Mouse (Mus musculus) left cerebral cortex, adult 2 months (tissue): ENCODE results near the gene Tmem136. TPM values are rescaled to one million over a fixed set of nuclear protein-coding genes. Genes with fewer than 3 reads are reported as not detected.
A peak's percentile ranks its signal among the peaks of the same experiment; 100 is the strongest.

Experiments
- DNase-seq, 2 experiments: peaks; one replicate each; pipeline ENCODE4 v3.0.0; 2021 to 2022; ENCODE audit warnings: low spot score in 2 of 2, mixed read lengths in 1 of 2; ENCODE audit errors: extremely low spot score in 1 of 2
- H3K27ac ChIP-seq: fragments of 200-600 bp; 2 replicates; pipeline ENCODE4 v1.8.1; 2022
- H3K4me3 ChIP-seq: fragments of 200-600 bp; 2 replicates; pipeline ENCODE4 v1.8.1; 2022
- CTCF ChIP-seq: fragments of 200-600 bp; IDR thresholded peaks from 2 replicates; pipeline ENCODE4 v1.8.1; 2022; ENCODE audit warnings: antibody characterized with exemption, mild to moderate bottlenecking, moderate library complexity
- intact Hi-C: fragments of 180-260 bp; cut with DNase I; formaldehyde crosslinking; loops from one replicate; pipeline ENCODE4 v1.15.1; 2025
- long read RNA-seq, 2 experiments: library from polyadenylated mRNA; stranded (forward); transcript quantifications; one replicate each; pipeline ENCODE4 v2.0.0; 2021; ENCODE audit warnings: borderline mapping rate in 2 of 2
- total RNA-seq, 2 experiments: library from RNA; stranded (reverse); gene quantifications; 2 replicates each; pipeline ENCODE4 v1.2.3; 2021

Gene Tmem136
- total RNA-seq, result 10 to 100 TPM; 15.6 to 16.8 TPM
- long read RNA-seq, experiment 1, transcript Tmem136-201 (3 exons, 3,503 nt), result major isoform, 18 of 22 reads
- long read RNA-seq, experiment 1, partial matches to known transcripts, result 0 of 22 reads
- long read RNA-seq, experiment 1, other reads (novel, unspliced or antisense), result 2 of 22 reads
- long read RNA-seq, experiment 2, transcript Tmem136-201 (3 exons, 3,503 nt), result major isoform, 7 of 13 reads
- long read RNA-seq, experiment 2, partial matches to known transcripts, result 5 of 13 reads
- long read RNA-seq, experiment 2, other reads (novel, unspliced or antisense), result 0 of 13 reads

DNA sequence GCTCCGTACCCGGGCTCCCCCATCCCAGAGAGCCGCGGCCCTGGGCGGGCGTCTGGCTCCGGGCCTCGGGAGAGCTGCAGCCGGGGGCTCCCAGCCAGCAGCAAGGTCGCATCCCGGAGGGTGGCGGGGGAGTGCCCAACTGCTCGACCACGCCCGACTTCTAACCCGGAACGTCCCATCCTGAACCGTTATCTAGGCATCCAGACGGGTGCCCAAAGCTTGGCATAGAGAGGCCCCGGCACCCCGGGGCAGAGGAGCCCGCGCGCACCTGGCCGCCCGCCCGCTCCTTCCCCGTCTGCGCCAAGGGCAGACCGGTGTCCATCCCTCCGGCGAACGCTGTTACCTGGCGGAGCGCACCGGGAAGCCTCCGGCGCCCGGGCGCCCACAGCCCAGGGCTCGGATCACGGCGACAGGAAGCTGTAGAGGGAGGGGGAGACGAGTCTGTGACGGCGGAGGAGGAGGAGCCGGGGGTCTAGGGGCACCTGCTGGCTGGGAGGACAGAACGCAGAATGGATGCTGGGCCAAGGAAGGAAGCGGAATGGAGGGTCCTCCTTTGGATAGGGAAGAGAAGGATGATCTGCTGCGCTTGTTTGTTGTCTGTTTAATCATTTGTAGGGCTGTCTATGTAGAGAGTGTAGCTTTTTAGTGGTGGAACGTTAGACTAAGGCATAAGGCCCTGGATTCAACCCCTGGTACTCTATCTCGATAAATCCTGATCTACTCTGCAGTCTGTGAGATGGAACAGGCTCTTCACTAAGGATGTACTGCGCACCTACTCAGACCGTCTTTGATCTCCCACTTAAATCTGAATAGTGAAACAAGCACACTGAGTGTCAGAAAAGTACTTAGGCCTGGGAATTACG is at the start of gene Tmem136:
TSS of gene Tmem136 (minus strand) at position 437 of the 863 bp plus-strand sequence.
- H3K27ac ChIP-seq, result peak within 1 kb of the TSS; percentile 97
- intact Hi-C loops, result no loop called here
- peak within 1 kb of the TSS; percentile 76 for H3K4me3 ChIP-seq
- DNase-seq, result peak; percentile 66 to 70
- no peak; the same call in none of the 2 replicates for TF ChIP-seq CTCF

GRCm38 (mm10) chr9:43155960-43156359 is 39.6 kb upstream of the Tmem136 start:
- no peak overlapping the region for H3K27ac ChIP-seq
- intact Hi-C loops, result no loop called here
- no peak for TF ChIP-seq CTCF
- no peak overlapping the region for H3K4me3 ChIP-seq
- DNase-seq, result no peak

GRCm38 (mm10) chr9:43151779-43152178 is 35.4 kb upstream of the Tmem136 start:
- DNase-seq, result no peak
- no peak for TF ChIP-seq CTCF
- Histone ChIP-seq H3K27ac (no peak overlapping the region), H3K4me3 (no peak overlapping the region)
- intact Hi-C loops, result no loop called here

- DNase-seq, result no peak
- TF ChIP-seq CTCF, result no peak
- intact Hi-C loops, result no loop called here
- H3K4me3 ChIP-seq, result no peak overlapping the region
- H3K27ac ChIP-seq, result no peak overlapping the region
These were observed 34.6 kb upstream of the Tmem136 start for GRCm38 (mm10) chr9:43150957-43151356.

- no peak overlapping the region for H3K4me3 ChIP-seq
- no peak for TF ChIP-seq CTCF
- H3K27ac ChIP-seq, result peak overlapping the region; percentile 33
- intact Hi-C loops, result no loop called here
- DNase-seq, result peak; percentile 64 to 71
These were observed 33.7 kb upstream of the Tmem136 start for GRCm38 (mm10) chr9:43150075-43150474.

DNA sequence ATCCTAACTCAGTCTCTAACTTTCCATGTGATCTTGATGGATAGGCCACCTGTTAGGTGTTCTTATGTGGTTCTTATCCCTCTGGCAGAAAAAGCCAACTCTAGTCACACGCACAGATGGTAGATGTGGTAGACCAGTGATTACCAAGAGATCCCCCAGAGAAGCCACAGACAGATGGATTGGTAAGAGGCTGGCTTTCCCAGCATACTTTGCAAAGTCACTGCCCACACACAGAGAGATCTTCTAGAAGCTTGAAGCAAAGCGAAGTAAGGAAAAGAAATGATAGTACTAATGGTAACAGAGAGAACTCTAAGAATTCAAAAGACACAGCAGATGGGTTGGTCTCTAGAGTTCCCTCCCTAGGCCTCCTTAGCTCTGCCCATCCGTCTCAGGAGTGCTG is 33.1 kb upstream of the Tmem136 start:
- TF ChIP-seq CTCF, result no peak
- no peak for DNase-seq
- intact Hi-C loops, result no loop called here
- Histone ChIP-seq H3K27ac (peak overlapping the region; percentile 33), H3K4me3 (no peak overlapping the region)

DNA sequence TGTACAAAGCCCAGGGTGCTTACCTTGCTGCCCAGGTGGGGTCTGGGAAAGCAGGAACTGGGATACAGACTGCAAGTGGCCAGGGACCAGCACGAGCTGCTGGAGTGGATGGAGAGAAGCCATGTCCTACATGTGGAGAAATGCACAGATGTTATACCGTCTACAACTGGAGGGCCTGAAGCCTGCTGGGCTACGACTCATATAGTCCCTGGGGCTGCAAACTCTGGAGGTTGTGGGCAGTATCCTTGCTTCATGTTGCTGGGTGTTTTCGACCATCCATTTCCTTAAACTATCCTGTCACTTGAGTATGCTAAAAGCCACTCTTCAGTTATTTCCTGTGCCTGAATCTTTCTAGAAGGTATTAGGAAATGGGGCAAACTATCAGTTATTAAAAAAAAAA is 28.8 kb upstream of the Tmem136 start:
- H3K4me3 ChIP-seq, result no peak overlapping the region
- TF ChIP-seq CTCF, result no peak
- DNase-seq, result no peak
- intact Hi-C loops, result no loop called here
- no peak overlapping the region for H3K27ac ChIP-seq

DNA sequence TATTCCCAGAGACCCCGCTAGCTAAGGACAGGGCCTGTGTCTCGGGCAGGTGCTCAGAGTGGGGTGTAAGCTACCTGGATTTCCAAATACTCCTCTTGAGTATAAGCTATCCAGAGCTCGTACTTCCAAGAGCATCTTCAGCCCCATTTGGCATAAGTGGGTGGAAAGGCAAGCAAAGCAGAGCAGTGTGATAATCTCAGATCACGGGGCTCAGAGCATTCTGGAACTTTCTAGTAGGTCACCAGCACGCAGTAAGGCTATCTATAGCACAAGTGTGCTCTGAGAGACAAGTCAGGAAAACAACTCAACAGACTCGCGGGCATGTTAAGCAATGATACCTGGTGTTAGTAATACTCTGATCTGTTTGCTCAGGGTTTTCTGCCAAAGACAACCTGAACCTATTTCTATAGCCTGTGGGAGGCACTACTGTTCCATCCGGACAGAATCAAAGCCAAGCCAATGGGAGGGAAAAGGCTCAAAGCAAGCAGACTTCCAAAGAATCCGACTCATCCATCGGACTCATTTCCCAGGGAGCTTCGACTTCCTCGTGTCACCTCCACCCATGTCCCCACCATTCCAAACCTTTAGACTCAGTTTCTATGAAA is 27.9 kb upstream of the Tmem136 start:
- no peak for DNase-seq

GRCm38 (mm10) chr9:43141839-43142238 is 25.5 kb upstream of the Tmem136 start:
- TF ChIP-seq CTCF, result no peak; the same call in none of the 2 replicates
- intact Hi-C loops, result loop anchor here (1.0 kb wide), 2 partner anchors 69 to 142 kb away; no protein-coding TSS in a partner anchor
- no peak overlapping the region for H3K4me3 ChIP-seq
- no peak overlapping the region for H3K27ac ChIP-seq
- DNase-seq, result peak; percentile 55 to 72

More for the DNA sequence above, 27.9 kb upstream of the Tmem136 start:
- Histone ChIP-seq H3K27ac (no peak overlapping the region), H3K4me3 (no peak overlapping the region)
- intact Hi-C loops, result no loop called here
- TF ChIP-seq CTCF, result peak; percentile 32

GRCm38 (mm10) chr9:43133525-43133924 is 17.2 kb upstream of the Tmem136 start:
- peak overlapping the region; percentile 88 for H3K27ac ChIP-seq
- peak; percentile 56 for DNase-seq
- intact Hi-C loops, result no loop called here
- TF ChIP-seq CTCF, result no peak
- H3K4me3 ChIP-seq, result no peak overlapping the region

DNA sequence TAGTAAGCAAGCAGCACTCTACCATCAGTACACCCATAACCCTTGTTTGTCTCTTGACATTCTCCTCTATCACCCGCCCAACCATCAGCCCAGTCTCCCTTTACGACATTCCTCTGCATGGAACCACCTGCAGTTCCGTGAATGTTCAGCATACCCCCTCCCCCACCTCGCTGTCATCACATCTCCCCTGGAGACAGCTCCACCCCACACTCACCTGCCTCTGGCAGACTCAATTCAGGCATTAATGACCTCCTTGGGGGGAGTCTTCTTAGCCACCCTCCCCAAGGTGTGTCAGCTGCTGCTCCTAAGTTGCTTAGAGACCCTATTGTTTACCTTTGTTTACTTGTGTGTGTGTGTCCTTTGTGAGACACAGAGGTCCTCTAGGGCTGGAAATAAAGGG is 16.0 kb upstream of the Tmem136 start:
- Histone ChIP-seq H3K4me3 (no peak overlapping the region), H3K27ac (peak overlapping the region; percentile 88; the same call in 1 of the 2 replicates)
- intact Hi-C loops, result no loop called here
- TF ChIP-seq CTCF, result no peak
- no peak for DNase-seq

DNA sequence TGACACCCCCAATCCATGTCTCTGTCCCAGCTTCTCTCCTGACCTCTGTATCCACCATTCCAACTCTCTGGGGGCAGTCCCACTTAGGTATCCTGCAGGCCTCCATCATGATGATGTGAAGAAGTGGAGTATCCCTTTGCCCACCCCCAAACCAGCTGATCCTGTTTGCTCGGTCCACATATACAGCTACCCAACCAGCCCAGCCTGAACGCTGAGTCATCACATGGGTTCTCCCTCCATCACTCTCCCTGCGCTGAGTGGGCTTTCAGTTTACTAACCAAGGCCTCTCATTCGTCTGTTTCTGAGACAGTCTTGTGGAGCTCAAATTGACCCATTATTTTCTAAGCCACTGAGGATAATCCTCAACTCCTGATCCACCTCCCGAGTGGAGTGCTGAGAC is 15.6 kb upstream of the Tmem136 start:
- Histone ChIP-seq H3K4me3 (no peak overlapping the region), H3K27ac (no peak overlapping the region; the same call in 1 of the 2 replicates)
- no peak for DNase-seq
- intact Hi-C loops, result no loop called here
- no peak for TF ChIP-seq CTCF
